Mouse (Mus musculus): ENCODE results near the gene Slc15a2.

The Slc15a2 gene

DNA sequence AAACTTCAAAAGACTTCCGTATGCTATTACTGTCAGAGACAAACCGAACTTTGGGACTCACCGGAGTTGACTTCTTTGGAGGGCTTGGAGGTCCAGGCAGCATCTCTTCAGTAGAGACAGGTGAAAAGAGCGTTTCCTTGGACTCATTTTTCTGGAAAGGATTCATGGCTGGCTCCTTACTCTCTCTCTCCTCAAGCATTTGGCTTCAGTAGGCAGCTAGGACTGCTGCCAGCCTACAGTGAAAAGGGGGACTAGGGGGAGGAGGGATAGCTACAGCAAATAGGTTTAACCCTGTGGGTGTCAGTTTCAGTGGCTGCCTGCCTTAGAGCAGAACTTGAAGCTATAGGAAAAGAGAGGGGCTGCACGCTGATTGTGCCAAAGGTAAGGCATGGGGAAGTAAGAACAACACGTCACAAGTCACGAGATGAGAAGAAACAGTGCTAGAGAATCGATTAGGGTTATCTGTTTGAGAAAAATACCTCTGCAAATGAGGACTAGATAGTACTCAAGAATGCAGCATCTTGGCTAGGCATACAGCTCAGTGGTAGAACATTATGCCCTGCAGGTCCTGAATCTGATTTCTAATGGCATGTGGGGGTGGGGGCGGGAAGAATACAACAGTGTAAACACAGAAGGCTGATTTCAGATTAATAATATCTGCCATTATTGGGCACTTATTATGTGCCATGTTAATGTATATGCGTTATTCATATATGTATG, at the start of gene Slc15a2:
TSS of gene Slc15a2 (minus strand) at position 369 of the 720 bp plus-strand sequence.
- DNase-seq (ENCODE audit: low read depth, low spot score) = no peak

DNA sequence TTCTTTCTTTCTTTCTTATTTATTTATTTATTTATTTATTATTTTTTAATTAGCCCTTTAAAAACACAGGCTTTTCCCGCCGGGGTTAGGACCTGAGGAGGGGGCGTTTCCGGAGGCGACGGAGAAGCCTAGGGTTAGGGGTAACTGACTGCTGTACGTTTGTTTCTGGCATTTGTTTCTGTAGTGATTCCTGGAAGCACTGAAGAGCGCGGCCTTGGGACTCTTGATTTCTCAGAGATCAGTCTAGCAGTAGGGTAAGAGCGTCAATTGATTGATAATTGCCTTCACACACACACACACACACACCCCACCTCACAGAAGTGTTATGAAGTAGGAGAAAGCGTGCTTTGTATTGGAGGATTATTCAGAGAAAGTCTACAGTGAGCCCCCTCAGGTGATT, 44.1 kb upstream of the Slc15a2 start:
- DNase-seq (ENCODE audit: low read depth, low spot score) = peak; percentile 32

DNA sequence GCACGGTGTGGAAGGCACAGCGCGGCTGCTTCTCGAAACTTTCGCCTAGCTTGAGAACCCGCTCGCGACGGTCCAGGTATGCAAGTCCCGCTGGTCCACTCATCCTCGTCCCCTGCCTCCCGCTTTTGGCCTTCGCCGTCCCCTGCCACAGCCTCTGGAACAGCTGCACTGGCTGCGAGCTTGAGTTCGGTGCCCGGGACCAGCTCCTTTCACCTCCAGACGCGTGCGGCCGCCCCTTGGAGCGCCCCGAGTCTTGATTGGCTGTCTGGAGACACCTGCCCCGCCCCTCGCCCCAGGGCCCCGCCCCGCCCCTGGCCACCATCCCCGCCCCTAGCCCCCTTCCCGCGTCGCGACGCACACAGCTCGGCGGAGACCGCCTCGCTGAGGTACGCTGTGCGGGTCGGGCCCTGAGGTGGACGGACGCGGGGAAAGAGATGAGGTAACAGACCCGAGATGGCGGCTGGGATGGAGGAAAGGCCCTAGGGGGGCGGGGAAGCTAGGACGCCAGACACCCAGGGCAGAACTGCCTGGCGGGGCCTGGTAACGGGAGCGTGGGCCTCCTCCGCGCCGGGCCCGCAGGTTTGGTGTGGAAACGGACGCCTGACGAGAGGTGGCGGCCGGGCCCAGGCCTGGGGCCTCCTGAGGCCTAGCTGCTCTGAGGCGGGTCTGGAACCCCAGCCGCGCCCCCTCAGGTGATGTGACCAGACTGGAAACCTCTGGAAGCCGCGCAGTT, 43.5 kb upstream of the Slc15a2 start, which contains the start of gene Iqcb1:
TSS of gene Iqcb1 (plus strand) at position 332 of the 733 bp plus-strand sequence.
- peak; percentile 77 for DNase-seq (ENCODE audit: low read depth, low spot score)

DNA sequence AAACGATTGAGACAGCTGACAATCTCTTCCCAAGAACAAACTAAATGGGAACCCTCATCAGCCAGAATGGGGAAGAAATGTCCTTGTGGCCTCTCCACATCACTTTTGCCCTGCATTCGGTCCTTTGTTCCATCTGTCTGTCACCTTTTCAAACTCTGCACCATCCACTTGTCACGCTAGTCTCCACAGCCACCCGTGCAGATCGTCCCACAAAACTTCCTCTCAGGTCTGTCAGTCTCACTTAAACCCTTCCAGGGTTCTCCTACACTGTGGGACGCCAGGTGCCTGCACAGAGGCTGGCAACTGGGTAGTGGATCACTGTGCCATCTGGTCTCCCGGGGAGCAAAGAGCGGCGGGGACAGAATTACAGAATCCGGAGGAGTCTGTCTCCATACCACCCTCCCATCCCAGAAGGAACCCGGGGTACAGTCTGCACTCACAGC, 42.9 kb upstream of the Slc15a2 start:
- peak; percentile 6 for DNase-seq (ENCODE audit: low read depth, low spot score)

DNA sequence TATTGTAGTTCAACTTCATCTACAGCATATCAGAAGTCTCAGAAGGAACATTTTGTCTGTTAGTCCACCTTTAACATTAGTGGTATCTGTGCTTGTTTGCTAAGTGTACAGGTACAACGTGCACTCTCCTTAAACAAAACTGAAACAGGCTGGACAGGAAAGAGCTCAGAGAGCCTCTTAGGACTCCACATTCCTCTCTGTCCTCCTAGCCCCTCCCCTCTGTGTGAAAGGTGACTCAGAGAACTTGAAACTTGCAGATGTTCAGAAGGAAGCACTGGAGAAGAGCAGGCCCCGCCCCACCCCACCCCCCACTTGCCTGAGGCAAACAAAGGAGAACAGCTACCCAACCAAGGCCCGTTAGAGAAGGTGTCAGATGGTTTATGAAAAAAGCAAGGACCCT, 36.7 kb upstream of the Slc15a2 start:
- peak; percentile 99 for DNase-seq (ENCODE audit: low read depth, low spot score)

DNA sequence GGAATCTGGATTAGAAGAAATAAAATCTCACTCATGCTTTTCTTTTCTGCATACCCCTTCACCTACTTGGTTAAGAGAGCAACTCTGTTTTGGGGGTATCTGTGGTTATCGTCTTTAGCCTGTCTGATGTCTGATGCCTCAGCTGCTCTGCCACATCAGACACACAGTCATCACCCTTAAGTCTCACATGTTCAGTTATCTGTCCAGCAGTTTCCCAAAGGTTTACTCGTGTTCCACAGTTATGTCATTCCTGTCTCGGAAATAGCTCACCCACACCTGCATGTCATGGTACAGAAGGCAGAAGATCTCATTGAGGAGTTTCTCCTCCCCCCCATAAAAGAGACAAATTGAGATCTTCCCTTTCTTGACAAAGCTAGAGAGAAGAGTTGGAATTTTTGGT, 36.0 kb upstream of the Slc15a2 start:
- peak; percentile 14 for DNase-seq (ENCODE audit: low read depth, low spot score)

DNA sequence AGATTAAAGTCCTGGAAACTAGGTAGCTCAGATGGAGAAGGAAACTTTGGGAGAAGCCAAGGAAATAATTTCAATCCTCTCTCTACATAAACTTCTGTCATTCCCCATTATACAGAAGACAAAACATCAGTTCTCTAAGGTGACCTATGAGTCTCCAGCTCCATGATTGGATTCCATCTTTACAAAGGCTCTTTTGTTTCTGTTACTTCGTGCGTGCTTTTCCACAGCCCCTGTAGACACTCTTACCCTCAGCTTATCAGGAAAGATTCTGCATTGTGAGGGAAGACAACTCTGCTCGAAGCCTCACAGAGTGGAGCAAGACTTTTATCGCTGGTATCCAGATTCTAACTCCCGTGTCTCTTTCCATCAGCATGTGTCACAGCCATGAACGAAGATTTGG, 35.3 kb upstream of the Slc15a2 start:
- DNase-seq (ENCODE audit: low read depth, low spot score) = no peak

DNA sequence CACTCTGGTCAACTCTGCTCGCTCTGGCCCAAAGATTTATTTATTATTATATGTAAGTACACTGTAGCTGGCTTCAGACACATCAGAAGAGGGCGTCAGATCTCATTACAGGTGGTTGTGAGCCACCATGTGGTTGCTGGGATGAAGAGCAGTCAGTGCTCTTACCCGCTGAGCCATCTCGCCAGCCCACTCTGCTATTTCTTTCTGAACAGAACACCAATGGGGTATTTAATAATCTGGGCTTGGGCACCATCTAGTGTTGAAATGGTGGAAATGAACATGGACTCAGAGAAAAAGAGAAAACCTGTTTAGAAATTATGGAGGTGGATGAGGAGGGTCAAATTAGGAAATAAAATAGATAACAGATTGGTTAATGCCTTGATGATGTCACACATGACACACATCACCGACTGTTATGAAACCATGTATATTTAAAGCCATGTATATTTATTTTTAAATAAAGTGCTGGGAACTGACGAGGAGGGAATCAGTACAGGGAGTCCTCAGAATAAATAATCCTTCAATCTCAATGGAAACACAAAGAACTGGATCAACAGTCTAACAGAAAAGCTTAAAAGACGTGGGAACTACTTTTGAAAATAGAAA, 32.7 kb upstream of the Slc15a2 start:
- peak; percentile 95 for DNase-seq (ENCODE audit: low read depth, low spot score)

DNA sequence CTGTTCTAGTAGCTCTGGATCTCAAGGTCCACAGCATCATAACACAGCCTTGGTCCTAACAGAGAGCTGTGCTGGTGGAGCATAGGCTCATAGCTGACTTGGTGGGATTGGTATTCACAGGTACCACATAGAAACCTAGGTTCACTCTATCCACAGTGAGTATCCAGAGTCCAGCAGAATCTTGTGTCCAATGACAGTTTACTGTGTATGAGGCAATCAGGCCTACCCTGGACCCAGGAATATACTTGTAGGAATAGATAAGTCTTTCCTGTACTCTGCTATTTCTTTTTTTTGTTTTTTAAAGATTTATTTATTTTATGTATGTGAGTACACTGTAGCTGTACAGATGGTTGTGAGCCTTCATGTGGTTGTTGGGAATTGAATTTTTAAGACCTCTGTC, 32.2 kb upstream of the Slc15a2 start:
- DNase-seq (ENCODE audit: low read depth, low spot score) = no peak

DNA sequence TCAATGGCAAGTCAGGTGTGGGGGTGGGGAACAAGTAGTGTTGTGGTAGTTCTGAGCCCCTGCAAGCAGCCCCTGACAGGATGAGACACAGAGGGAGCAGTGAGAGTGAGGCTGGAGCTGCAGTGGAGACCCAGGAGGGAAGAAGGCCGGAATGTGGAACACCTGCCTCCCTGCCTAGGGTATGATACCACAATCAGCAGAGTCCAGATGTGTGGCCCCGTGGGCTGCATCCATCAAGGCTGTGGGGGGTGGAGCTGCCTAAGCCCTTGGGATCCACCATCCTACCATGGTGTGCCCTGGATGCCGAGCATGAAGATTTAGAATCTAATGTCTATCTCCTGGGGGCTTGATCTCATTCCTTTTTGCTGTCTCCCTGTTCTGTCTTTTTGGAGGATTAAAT, 28.9 kb upstream of the Slc15a2 start:
- no peak for DNase-seq (ENCODE audit: low read depth, low spot score)

DNA sequence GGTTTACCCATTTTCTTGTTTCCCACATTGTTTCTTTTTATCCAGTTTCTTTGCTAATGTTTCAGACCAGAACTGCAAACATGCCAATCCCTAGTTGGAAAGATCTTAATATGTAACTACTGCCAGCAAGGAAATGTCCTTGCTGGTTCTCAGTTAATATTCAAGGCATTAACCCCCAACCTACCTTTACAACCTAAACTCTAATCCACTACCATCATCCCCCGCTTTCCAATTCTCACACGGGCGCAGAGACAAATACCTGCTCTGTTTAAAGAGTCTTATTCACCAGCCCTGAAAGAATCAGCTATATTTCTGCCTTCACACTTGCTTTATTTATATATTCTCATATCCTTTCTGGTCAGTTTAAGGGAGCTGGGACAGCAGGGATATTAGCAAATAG, 23.9 kb upstream of the Slc15a2 start:
- DNase-seq (ENCODE audit: low read depth, low spot score) = no peak

DNA sequence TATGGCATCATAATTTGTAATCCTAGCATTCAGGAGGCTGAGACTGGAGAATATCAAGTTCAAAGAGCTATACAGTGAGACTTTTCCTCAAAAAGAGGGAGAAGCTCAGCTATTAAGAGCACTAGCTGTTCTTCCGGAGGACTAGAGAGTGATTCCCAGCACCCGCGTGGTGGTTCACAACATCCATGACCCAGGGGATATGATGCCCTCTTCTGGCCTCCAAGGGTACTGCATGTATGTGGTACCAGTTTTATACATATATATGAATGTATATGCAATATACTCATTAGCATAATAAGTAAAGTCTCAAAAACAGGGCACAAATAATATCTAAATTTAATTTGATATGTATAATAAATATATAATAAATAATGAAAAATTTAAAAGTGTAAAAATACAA, 17.6 kb upstream of the Slc15a2 start:
- no peak for DNase-seq (ENCODE audit: low read depth, low spot score)

DNA sequence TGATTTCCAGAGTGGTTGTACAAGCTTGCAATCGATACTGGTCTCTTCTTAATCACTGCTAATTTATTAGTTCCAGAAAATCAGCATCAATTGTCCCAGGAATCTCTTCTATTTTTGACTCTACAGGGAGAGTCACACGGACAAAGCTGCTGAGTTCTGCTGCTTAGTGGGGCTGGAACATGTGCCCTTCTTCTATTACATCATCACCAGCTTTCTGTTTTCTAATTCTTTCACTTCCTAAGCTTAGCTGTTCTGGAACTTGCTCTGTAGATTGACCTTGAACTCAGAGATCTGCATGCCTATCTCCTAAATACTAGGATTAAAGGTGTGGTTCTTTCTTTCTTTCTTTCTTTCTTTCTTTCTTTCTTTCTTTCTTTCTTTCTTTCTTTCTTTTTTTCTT, 13.6 kb upstream of the Slc15a2 start:
- DNase-seq (ENCODE audit: low read depth, low spot score) = no peak

DNA sequence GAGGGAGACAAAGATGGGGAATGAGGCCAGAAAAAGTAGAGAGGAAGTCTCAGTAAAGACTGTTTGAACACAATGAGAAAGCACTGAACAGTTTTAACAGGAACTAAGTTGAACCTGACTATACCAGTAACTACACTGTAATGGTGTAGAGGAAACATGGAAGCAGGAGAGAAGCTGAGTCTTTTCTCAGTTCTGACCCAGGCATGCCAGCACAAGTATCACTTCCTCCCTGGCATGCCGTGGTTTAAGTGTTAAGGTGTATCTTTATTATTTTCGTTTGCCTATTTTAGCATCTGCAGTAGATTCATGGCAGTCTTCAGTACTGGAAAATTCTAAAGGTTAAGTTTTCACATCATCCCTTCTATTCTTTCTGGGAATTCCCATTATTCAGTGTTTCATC, 10.2 kb upstream of the Slc15a2 start:
- DNase-seq (ENCODE audit: low read depth, low spot score) = no peak

DNA sequence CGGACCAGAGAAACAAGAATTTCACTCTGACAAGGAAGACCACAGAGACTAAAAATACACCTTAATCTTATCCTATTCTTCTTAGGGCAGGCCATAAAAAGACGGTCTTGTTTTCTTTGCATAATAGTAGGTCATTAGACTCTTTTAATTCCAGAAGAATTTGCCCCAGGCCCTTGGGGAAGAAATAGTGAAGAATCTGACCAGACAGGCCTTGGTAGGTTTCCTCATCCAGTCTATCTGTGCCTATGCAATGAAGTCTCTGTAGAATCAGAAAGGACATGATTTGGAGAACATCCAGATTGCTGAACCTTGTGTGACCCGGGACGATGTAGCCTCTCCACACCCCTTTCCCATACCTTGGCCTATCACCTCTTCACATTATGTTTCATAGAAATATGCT, 5.4 kb upstream of the Slc15a2 start:
- DNase-seq (ENCODE audit: low read depth, low spot score) = no peak

DNA sequence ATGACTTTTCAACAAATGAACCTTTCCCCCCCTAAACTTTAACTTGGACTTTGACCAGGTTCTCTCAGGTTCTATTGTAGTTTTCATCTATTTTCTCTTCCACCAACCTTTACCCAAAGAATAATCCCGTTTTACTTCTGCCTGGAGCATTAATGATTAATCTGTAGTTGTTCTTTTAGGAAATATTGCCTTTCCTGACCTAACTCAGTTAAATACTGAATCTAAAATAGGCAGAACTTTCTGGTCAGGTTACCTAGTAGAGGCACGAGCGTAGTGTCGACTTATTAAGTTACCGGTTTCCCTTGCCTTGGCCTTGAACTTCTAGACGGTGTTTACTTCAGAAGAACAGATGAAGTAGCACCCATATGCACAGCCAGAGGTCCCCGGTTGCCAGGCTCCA, 1.7 kb upstream of the Slc15a2 start:
- no peak for DNase-seq (ENCODE audit: low read depth, low spot score)

DNA sequence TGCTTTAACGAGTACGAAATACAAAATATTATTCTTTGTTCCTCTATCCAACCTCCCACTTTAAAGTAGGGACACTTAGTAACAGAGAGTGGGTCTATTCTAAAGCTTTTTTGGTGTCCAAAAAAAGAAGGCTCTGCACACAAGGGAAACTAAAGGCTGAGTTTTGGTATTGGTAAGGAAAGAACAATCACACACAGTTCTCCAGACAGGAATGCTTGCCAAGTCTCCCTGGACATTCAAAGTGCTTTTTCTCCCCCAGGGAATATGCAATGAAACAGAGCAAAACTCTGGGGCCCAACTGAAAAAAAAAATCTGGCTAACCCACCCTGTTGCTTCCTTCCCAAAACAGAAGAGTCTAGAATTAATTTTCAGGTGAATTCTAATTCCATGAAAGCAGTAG, 616 bp downstream of the Slc15a2 start:
- DNase-seq (ENCODE audit: low read depth, low spot score) = no peak

DNA sequence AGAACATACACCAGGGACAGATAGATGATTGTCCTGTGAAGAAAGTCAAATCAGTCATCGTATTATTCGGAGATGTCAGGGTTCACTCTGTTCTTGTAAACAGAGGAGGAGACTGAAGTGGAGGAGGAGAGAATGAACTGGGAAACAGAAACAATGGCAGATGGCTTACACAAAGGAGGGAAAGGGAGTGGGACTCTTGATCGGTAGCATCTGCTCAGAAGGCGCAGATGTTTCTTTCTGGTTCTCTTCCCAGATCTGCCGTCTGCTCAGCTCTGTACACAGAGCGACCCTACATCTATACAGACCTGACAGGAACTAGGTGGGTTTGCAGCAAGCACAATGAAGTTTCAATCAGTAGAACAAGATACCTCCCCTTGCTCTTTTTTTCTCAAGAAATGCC, 9.1 kb downstream of the Slc15a2 start:
- no peak for DNase-seq (ENCODE audit: low read depth, low spot score)

DNA sequence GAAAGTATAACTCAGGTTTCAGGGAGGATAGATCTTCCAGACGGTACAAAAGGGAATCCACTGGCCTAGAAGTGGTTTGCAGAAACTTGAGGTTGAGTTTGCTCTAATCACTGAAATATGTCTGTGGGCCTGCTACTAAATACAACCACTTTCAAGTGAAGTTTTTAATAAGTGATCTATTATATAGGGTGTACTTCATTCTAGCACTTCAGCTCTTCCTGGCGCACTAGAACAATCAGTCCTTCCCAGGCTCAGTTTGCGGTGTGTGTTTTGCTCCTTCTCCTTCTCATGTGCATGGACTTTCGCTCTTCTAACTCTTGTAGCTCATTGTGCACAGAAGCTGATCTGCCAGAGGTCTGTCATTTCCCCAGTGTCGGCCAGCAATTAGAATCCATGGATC, 11.8 kb downstream of the Slc15a2 start:
- no peak for DNase-seq (ENCODE audit: low read depth, low spot score)

DNA sequence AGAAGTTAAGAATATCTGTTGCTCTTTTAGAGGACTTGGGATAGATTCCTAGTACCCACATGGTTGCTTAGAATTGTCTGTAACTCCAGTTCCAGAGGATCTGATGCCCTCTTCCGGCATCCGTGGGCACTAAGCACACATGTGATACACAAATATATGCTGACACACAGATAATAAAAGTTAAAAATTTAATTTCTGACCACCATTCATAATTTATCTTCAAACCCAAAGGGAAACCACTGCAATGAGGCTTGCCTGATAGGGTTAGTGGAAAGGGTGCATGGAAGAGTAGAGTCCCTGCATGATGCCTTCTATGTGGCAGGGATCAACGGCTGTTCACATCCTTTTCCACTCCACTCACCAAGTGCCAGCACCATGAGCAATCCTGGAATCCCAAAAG, 13.1 kb downstream of the Slc15a2 start:
- no peak for DNase-seq (ENCODE audit: low read depth, low spot score)

DNA sequence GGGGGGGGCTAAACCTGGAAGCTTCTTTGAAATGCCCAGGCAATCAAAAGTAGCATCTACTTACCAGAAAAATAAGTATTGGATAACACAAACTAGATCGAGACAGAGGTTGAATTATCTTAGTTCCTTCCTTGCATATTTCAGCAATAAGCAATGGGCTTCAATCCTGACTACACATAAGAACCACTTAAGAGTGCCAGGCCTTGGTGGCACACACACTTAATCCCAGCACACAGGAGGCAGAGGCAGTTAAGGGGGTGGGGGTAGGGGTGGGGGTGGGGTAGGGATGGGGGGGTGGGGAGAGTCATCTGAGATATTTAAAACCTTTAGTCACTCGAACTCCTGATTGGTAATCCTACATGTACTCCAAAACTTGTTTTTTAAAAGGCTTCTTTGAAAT, 13.5 kb downstream of the Slc15a2 start:
- no peak for DNase-seq (ENCODE audit: low read depth, low spot score)

DNA sequence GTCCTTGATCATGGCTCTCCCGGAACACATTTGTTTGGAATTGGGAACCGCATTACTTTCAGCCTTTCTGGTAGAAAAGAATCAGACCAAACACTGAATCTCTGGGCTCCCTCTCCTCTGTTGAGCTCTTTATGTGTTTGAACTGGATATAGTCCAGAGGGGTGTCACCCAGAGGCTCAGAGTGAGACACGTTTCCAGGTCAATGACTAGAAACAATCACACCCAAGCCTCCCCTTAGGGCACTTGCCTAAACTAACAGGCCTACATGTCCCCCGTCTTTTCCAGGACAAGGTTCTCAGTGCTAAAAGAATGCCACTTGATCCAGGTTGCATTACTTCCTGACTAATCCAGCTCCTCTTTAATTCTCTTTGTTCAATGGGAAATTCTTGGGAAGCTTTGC, 13.9 kb downstream of the Slc15a2 start:
- DNase-seq (ENCODE audit: low read depth, low spot score) = peak; percentile 12

All from 3T3-L1 (cell line).